Mouse (Mus musculus) cortical plate, adult 2 months (tissue): Measurements from ENCODE around the gene Gpr65.
"Not testable (repeated sequence)": the region's sequence is repeated elsewhere in the genome, so short reads cannot be mapped to it uniquely, and the experiment has no call there.

Source experiments
- CTCF ChIP-seq: fragments of 200-500 bp; IDR thresholded peaks from 2 replicates; pipeline ENCODE4 v1.5.1; 2011; ENCODE audit warnings: mild to moderate bottlenecking, control low read depth, low read length; ENCODE audit not compliant: insufficient read depth; ENCODE audit errors: extremely low read depth
- POLR2A ChIP-seq: fragments of 200-500 bp; IDR thresholded peaks from 2 replicates; pipeline ENCODE4 v1.6.1; 2011; ENCODE audit warnings: mild to moderate bottlenecking, low read length, control low read depth; ENCODE audit not compliant: insufficient read depth; ENCODE audit errors: extremely low read depth

- not testable (repeated sequence) for TF ChIP-seq POLR2A, CTCF
Observed at GRCm38 (mm10) chr12:98238478-98238877, 30.0 kb upstream of the Gpr65 start.
